Mouse (Mus musculus): ENCODE measurements around the gene Mettl6. TPM values are rescaled to one million over a fixed set of nuclear protein-coding genes. Genes with fewer than 3 reads are reported as not detected.
"Not testable (repeated sequence)": the region's sequence is repeated elsewhere in the genome, so short reads cannot be mapped to it uniquely, and the experiment has no call there.

Mettl6 gene
- polyA plus RNA-seq, 1 experiment from 2014 or later, result 44.1 TPM

DNA sequence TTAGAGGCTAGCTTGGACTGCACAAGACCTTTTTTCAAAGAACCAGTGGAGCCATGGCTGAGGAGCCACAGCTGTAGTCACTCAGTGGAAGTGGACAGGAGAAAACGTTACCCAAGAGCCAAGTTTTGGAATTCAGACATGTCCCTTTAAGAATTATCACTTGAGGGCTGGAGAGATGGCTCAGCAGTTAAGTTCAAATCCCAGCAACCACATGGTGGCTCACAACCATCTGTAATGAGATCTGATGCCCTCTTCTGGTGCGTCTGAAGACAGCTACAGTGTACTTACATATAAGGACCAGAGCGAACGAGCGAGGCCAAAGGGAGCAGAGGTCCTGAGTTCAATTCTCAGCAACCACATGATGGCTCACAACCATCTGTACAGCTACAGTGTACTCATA is 32.6 kb downstream of the Mettl6 start:
- not testable (repeated sequence) for H3K9ac ChIP-seq (replicated peaks; ENCODE audit: low read depth, low read length); H3K36me3 ChIP-seq (ENCODE audit: control insufficient read depth, insufficient read depth, low read length); H3K27ac ChIP-seq (ENCODE audit: low read depth, low read length); H3K9me3 ChIP-seq (ENCODE audit: control insufficient read depth, low read length); ATAC-seq (ENCODE audit: low read depth); H3K4me1 ChIP-seq (ENCODE audit: control insufficient read depth, insufficient read depth, low read length); H3K27me3 ChIP-seq (ENCODE audit: control insufficient read depth, insufficient read depth, low read length); H3K4me2 ChIP-seq (ENCODE audit: low read depth, low read length); H3K4me3 ChIP-seq (ENCODE audit: low read depth, low read length)
- 79% methylated on average over 5 of the region's 5 CpGs for WGBS

DNA sequence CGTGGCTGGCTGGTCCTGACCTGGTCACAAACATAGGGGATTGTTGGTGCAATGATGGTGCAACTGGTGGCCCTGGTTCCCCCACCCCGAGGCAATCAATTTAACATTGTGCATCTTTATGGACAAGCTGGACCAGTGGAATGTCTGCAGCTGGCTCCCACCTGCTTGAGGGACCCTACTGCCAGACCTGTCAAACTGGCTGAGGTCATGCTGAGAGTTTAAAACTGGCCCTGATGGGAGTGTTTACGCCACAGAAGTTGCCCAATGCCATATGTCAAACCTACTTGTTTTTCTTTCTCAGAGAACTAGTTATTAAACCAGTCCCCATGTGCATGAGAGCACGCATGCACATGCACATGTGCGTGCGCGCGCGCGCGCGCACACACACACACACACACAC is 36.8 kb downstream of the Mettl6 start:
- Histone ChIP-seq H3K27me3 (ENCODE audit: control insufficient read depth, insufficient read depth, low read length) (no peaks in the 10 kb centered on the region), H3K36me3 (ENCODE audit: control insufficient read depth, insufficient read depth, low read length) (no peaks in the 10 kb centered on the region), H3K4me3 (ENCODE audit: low read depth, low read length) (no peak overlapping the region), H3K9me3 (ENCODE audit: control insufficient read depth, low read length) (no peaks in the 10 kb centered on the region), H3K4me2 (ENCODE audit: low read depth, low read length) (no peak overlapping the region), H3K9ac (replicated peaks; ENCODE audit: low read depth, low read length) (no peak overlapping the region), H3K4me1 (ENCODE audit: control insufficient read depth, insufficient read depth, low read length) (no peaks in the 10 kb centered on the region), H3K27ac (ENCODE audit: low read depth, low read length) (no peak overlapping the region)
- 90% methylated on average over 12 of the region's 12 CpGs for WGBS
- ATAC-seq (ENCODE audit: low read depth), result no peak

DNA sequence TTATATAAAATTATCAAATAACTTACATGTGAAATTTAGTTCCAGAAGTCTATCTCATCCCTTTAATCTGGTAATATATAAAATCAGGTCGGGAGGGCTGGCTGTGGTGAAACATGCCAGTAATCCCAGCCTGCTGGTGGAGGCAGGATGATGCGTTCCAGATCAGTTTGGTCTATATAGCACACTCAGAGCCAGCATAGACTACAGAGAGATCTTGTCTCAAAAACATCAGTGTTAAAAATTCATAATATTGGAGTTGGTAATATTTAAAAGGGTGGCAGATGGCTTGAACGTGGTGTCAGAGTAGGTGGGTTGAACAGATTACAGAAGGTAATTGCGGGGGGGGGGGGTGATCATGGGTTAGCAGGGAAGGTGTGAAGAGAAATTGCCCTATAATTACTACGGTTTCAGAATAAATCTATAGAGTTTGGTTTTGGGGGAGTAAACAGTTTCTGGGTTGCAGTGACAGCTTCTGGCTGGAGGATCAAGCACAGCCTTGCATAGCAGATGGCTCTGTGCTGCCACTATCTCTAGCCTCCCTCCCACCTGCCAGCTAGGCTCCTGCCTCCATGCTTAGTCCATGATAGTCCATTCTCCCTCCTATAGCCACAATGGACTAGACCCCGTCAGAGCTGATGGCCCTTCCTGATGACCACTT is 38.6 kb downstream of the Mettl6 start:
- WGBS, result 91% methylated on average over 6 of the region's 6 CpGs
- no peaks in the 10 kb centered on the region for H3K27me3 ChIP-seq (ENCODE audit: control insufficient read depth, insufficient read depth, low read length)
- no peaks in the 10 kb centered on the region for H3K4me1 ChIP-seq (ENCODE audit: control insufficient read depth, insufficient read depth, low read length)
- no peak overlapping the region for H3K9ac ChIP-seq (replicated peaks; ENCODE audit: low read depth, low read length)
- no peak for ATAC-seq (ENCODE audit: low read depth)
- no peaks in the 10 kb centered on the region for H3K9me3 ChIP-seq (ENCODE audit: control insufficient read depth, low read length)
- H3K27ac ChIP-seq (ENCODE audit: low read depth, low read length), result no peak overlapping the region
- no peak overlapping the region for H3K4me2 ChIP-seq (ENCODE audit: low read depth, low read length)
- H3K36me3 ChIP-seq (ENCODE audit: control insufficient read depth, insufficient read depth, low read length), result no peaks in the 10 kb centered on the region
- H3K4me3 ChIP-seq (ENCODE audit: low read depth, low read length), result no peak overlapping the region

- WGBS, result 88% methylated on average over 8 of the region's 8 CpGs
- no peak overlapping the region for H3K9ac ChIP-seq (replicated peaks; ENCODE audit: low read depth, low read length)
- no peaks in the 10 kb centered on the region for H3K9me3 ChIP-seq (ENCODE audit: control insufficient read depth, low read length)
- no peaks in the 10 kb centered on the region for H3K27me3 ChIP-seq (ENCODE audit: control insufficient read depth, insufficient read depth, low read length)
- no peak overlapping the region for H3K4me2 ChIP-seq (ENCODE audit: low read depth, low read length)
- no peaks in the 10 kb centered on the region for H3K36me3 ChIP-seq (ENCODE audit: control insufficient read depth, insufficient read depth, low read length)
- H3K27ac ChIP-seq (ENCODE audit: low read depth, low read length), result no peak overlapping the region
- H3K4me1 ChIP-seq (ENCODE audit: control insufficient read depth, insufficient read depth, low read length), result no peaks in the 10 kb centered on the region
- no peak overlapping the region for H3K4me3 ChIP-seq (ENCODE audit: low read depth, low read length)
- ATAC-seq (ENCODE audit: low read depth), result no peak
Measured at GRCm38 (mm10) chr14:31454849-31455566, 39.8 kb downstream of the Mettl6 start.

- H3K27ac ChIP-seq (ENCODE audit: low read depth, low read length); H3K4me1 ChIP-seq (ENCODE audit: control insufficient read depth, insufficient read depth, low read length); ATAC-seq (ENCODE audit: low read depth); H3K27me3 ChIP-seq (ENCODE audit: control insufficient read depth, insufficient read depth, low read length); H3K36me3 ChIP-seq (ENCODE audit: control insufficient read depth, insufficient read depth, low read length); H3K4me3 ChIP-seq (ENCODE audit: low read depth, low read length); H3K4me2 ChIP-seq (ENCODE audit: low read depth, low read length); H3K9ac ChIP-seq (replicated peaks; ENCODE audit: low read depth, low read length); H3K9me3 ChIP-seq (ENCODE audit: control insufficient read depth, low read length): not testable (repeated sequence)
- WGBS, result 63% methylated on average over 12 of the region's 12 CpGs
Measured at GRCm38 (mm10) chr14:31453946-31454345, 40.9 kb downstream of the Mettl6 start.

DNA sequence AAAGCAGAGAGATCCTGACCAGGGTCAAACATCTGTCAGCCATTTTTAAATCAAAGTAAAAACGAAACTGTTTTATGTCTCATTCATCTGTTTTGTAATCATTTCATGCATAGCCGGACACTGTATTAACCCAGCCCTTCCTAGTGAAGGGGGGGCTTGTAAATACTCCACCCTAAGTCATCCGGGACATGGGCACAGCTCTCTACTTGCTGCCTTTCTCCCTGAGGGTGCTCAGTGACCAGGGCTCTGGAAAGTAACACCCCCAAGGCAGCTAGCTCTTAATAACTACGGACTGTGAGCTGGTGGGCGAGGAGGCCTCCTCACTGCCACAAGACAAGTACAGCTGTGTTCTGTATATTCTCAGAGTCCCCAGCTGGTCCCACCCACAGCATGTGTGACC is 45.8 kb downstream of the Mettl6 start:
- no peak for ATAC-seq (ENCODE audit: low read depth)
- WGBS, result 80% methylated on average over 5 of the region's 5 CpGs
- H3K27ac ChIP-seq (ENCODE audit: low read depth, low read length), result no peak overlapping the region
- no peaks in the 10 kb centered on the region for H3K36me3 ChIP-seq (ENCODE audit: control insufficient read depth, insufficient read depth, low read length)
- H3K4me1 ChIP-seq (ENCODE audit: control insufficient read depth, insufficient read depth, low read length), result no peaks in the 10 kb centered on the region
- no peaks in the 10 kb centered on the region for H3K27me3 ChIP-seq (ENCODE audit: control insufficient read depth, insufficient read depth, low read length)
- H3K9me3 ChIP-seq (ENCODE audit: control insufficient read depth, low read length), result no peaks in the 10 kb centered on the region
- H3K4me3 ChIP-seq (ENCODE audit: low read depth, low read length), result no peak overlapping the region
- no peak overlapping the region for H3K4me2 ChIP-seq (ENCODE audit: low read depth, low read length)
- no peak overlapping the region for H3K9ac ChIP-seq (replicated peaks; ENCODE audit: low read depth, low read length)

- 73% methylated on average over 6 of the region's 6 CpGs for WGBS
- Histone ChIP-seq H3K27me3 (ENCODE audit: control insufficient read depth, insufficient read depth, low read length) (no peaks in the 10 kb centered on the region), H3K27ac (ENCODE audit: low read depth, low read length) (no peak overlapping the region), H3K9me3 (ENCODE audit: control insufficient read depth, low read length) (no peaks in the 10 kb centered on the region), H3K4me2 (ENCODE audit: low read depth, low read length) (no peak overlapping the region), H3K4me1 (ENCODE audit: control insufficient read depth, insufficient read depth, low read length) (no peaks in the 10 kb centered on the region), H3K4me3 (ENCODE audit: low read depth, low read length) (no peak overlapping the region), H3K9ac (replicated peaks; ENCODE audit: low read depth, low read length) (no peak overlapping the region), H3K36me3 (ENCODE audit: control insufficient read depth, insufficient read depth, low read length) (no peaks in the 10 kb centered on the region)
- no peak for ATAC-seq (ENCODE audit: low read depth)
Measured at GRCm38 (mm10) chr14:31443616-31444015, 51.2 kb downstream of the Mettl6 start.

DNA sequence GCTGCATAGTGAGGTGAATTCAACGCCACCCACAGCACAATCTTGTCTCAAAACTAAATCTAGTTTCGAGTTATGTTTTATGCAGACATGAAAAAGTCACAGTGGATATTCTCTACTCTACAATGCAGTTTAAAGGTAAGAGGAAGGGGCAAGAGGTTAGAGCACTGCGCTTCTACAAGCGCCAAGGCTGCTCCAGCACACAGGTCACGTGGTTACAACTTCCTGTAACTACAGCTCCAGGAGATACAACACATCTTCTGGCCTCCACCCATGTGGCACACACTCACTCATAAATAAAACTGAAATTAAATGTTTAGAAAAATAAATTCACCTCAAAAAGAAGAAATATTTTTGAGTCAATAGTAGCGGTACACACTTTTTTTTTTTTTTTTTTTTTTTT is 54.1 kb downstream of the Mettl6 start:
- H3K27me3 ChIP-seq (ENCODE audit: control insufficient read depth, insufficient read depth, low read length), result no peaks in the 10 kb centered on the region
- H3K4me3 ChIP-seq (ENCODE audit: low read depth, low read length), result no peak overlapping the region
- H3K9ac ChIP-seq (replicated peaks; ENCODE audit: low read depth, low read length), result no peak overlapping the region
- no peaks in the 10 kb centered on the region for H3K9me3 ChIP-seq (ENCODE audit: control insufficient read depth, low read length)
- ATAC-seq (ENCODE audit: low read depth), result no peak
- 90% methylated on average over 6 of the region's 6 CpGs for WGBS
- no peak overlapping the region for H3K27ac ChIP-seq (ENCODE audit: low read depth, low read length)
- H3K36me3 ChIP-seq (ENCODE audit: control insufficient read depth, insufficient read depth, low read length), result no peaks in the 10 kb centered on the region
- peaks cover 6% of the 10 kb centered on the region; the same call in 1 of the 2 replicates for H3K4me1 ChIP-seq (ENCODE audit: control insufficient read depth, insufficient read depth, low read length)
- no peak overlapping the region for H3K4me2 ChIP-seq (ENCODE audit: low read depth, low read length)

- H3K9me3 ChIP-seq (ENCODE audit: control insufficient read depth, low read length), result no peaks in the 10 kb centered on the region
- no peaks in the 10 kb centered on the region for H3K27me3 ChIP-seq (ENCODE audit: control insufficient read depth, insufficient read depth, low read length)
- H3K4me1 ChIP-seq (ENCODE audit: control insufficient read depth, insufficient read depth, low read length), result peaks cover 6% of the 10 kb centered on the region; the same call in 1 of the 2 replicates
- H3K27ac ChIP-seq (ENCODE audit: low read depth, low read length), result no peak overlapping the region
- WGBS, result 33% methylated on average over 3 of the region's 3 CpGs
- no peak overlapping the region for H3K4me3 ChIP-seq (ENCODE audit: low read depth, low read length)
- H3K9ac ChIP-seq (replicated peaks; ENCODE audit: low read depth, low read length), result no peak overlapping the region
- H3K4me2 ChIP-seq (ENCODE audit: low read depth, low read length), result no peak overlapping the region
- no peaks in the 10 kb centered on the region for H3K36me3 ChIP-seq (ENCODE audit: control insufficient read depth, insufficient read depth, low read length)
- ATAC-seq (ENCODE audit: low read depth), result no peak
Measured at GRCm38 (mm10) chr14:31440230-31440629, 54.6 kb downstream of the Mettl6 start.
